Mouse (Mus musculus): ENCODE results near the gene St3gal6.

Gene St3gal6

GRCm38 (mm10) chr16:58523972-58524850, at the start of gene St3gal6:
TSS of gene St3gal6 (minus strand) at chr16:58524243.
- DNase-seq (ENCODE audit: low read depth, low spot score) = no peak

- no peak for DNase-seq (ENCODE audit: low read depth, low spot score)
Observed at GRCm38 (mm10) chr16:58570694-58571264, 46.7 kb upstream of the St3gal6 start.

- no peak for DNase-seq (ENCODE audit: low read depth, low spot score)
Observed at GRCm38 (mm10) chr16:58561196-58561595, 37.2 kb upstream of the St3gal6 start.

- no peak for DNase-seq (ENCODE audit: low read depth, low spot score)
Observed at GRCm38 (mm10) chr16:58556067-58556830, 32.2 kb upstream of the St3gal6 start.

DNA sequence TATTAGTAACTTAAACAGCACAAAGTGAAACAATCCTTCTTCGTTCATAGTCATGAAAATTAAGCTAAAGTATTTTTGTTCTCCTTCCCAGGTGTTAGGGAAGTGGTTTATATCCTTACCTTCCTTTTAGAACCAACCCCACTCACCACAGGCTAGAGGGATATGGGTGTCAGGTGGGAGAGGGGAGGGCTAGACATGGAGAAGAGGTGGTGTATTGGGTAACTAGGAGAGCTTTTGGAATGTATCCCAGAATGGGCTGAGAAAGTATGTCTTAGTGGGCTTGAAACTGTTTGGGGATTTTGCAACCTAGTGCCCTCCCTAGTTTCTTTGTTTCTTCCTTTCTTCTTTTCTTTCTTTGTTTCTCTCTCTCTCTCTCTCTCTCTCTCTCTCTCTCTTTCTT, 30.6 kb upstream of the St3gal6 start:
- no peak for DNase-seq (ENCODE audit: low read depth, low spot score)

DNA sequence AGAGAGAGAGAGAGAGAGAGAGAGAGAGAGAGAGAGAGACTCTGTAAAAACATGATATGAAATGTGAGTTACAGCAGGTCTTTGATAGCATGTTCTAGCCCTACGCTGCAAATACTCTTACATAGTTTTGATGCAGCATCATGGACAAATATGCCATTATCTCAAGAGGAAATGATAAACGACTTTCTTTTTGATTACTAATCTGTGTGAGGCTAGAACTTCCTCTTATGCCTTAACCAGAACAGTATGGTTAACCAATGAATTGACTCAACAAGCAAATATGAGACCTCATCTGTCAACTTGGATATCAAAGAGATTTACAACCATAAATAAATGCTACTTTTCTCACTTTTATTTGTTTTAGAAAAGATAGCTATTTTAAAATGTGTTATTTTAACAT, 24.0 kb upstream of the St3gal6 start:
- no peak for DNase-seq (ENCODE audit: low read depth, low spot score)

- DNase-seq (ENCODE audit: low read depth, low spot score) = no peak
Observed at GRCm38 (mm10) chr16:58546128-58546527, 22.1 kb upstream of the St3gal6 start.

DNA sequence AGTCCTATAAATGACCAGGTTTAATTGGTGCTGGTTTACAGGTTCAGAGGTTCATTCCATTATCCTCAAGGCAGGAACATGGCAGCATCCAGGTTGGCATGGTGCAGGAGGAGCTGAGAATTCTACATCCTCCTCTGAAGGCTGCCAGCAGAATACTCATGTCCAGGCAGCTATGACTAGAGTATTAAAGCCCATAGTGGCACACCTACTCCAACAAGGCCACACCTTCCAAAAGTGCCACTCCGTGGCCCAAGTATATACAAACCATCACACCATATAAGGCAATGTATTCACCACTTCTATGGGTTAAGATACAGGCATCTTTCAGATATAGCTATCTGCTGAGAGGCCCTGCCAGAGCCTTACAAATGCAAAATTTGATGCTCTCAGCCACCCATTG, 15.4 kb upstream of the St3gal6 start:
- DNase-seq (ENCODE audit: low read depth, low spot score) = no peak

- DNase-seq (ENCODE audit: low read depth, low spot score) = no peak
Observed at GRCm38 (mm10) chr16:58539011-58539410, 15.0 kb upstream of the St3gal6 start.

GRCm38 (mm10) chr16:58536076-58536475, 12.0 kb upstream of the St3gal6 start:
- no peak for DNase-seq (ENCODE audit: low read depth, low spot score)

- DNase-seq (ENCODE audit: low read depth, low spot score) = no peak
Observed at GRCm38 (mm10) chr16:58535236-58535635, 11.2 kb upstream of the St3gal6 start.

DNA sequence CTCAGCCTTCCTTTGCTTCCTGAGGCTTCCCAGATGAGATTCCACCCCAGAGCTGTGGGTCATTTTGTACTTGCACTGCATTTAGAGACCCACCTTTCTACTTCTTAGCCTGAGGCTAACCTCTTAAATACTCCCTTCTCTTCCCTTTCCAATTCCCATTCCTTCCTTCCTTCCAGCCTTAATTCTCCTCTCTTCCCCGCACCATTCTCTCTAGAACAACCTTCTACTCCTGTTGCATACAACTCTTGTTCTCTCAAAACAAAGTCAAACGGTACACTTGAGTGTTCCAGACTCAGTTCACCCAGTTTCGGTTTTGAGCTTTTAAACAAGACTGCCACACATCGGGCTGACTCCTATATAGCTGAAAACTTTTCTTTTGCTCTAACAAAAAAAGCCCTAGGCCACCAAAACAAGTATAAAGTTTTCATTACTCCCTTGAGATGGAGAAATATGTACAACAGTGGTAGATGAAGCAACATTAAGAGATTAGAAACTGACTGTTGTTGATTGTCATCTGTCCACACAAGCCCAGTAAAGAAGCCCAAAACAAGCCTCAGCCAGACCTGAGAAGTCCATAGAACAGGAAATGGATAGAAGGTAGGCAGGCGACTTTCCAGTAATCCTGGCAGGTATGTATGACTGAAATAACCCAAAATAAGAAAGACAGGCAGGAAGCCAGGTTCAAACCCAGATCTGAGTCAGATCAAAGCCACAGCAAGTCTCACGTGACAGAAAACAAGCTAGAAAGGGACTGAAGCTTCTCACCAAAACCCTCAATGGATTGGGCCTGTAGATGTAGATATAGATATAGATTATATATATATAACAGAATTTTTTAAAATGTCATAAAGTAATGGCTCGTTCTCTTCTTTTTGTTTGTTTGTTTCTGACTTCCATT, 10.5 kb upstream of the St3gal6 start:
- DNase-seq (ENCODE audit: low read depth, low spot score) = no peak

GRCm38 (mm10) chr16:58533742-58534141, 9.7 kb upstream of the St3gal6 start:
- no peak for DNase-seq (ENCODE audit: low read depth, low spot score)

GRCm38 (mm10) chr16:58533254-58533653, 9.2 kb upstream of the St3gal6 start:
- DNase-seq (ENCODE audit: low read depth, low spot score) = no peak

- no peak for DNase-seq (ENCODE audit: low read depth, low spot score)
Observed at GRCm38 (mm10) chr16:58532511-58532910, 8.5 kb upstream of the St3gal6 start.

DNA sequence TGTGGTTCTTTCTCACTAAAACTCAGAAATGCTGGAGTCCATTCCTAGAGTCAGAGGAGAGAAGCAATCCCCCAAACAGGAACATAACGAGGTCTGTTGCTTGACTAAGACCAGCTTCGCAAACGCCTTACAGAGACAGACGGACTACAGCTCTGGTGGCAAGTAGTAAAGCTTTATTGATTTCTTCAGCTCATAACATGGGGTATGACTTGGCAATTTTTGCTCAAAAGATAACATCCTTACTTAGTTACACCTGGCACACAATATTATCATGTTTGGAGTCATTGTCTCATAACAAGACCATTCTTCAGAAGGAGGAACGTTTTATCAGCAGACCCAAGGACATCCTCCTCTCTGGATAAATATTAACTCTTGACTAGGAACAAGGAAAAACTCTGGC, 3.8 kb upstream of the St3gal6 start:
- no peak for DNase-seq (ENCODE audit: low read depth, low spot score)

- no peak for DNase-seq (ENCODE audit: low read depth, low spot score)
Observed at GRCm38 (mm10) chr16:58526729-58527128, 2.7 kb upstream of the St3gal6 start.

DNA sequence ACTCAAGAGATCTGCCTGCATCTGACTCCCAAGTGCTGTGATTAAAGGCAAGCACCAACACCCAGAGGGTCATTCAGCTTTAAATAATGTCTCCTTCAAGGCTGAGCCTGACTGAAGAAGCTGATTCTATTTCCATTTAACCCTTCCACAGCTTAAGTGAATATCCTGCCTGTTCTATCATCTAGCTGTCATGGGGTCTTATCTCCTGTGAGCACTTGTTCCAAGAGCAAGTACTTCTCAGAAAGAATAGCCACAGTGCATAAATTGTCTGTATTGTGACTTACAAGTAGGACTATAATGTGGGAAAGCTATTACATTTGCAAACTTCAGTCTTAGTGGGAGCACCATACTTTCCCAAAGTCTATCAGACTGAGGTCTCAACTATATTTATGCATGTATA, 1.8 kb upstream of the St3gal6 start:
- no peak for DNase-seq (ENCODE audit: low read depth, low spot score)

- no peak for DNase-seq (ENCODE audit: low read depth, low spot score)
Observed at GRCm38 (mm10) chr16:58523044-58523859, 791 bp downstream of the St3gal6 start.

- no peak for DNase-seq (ENCODE audit: low read depth, low spot score)
Observed at GRCm38 (mm10) chr16:58522677-58523043, 1.4 kb downstream of the St3gal6 start.

DNA sequence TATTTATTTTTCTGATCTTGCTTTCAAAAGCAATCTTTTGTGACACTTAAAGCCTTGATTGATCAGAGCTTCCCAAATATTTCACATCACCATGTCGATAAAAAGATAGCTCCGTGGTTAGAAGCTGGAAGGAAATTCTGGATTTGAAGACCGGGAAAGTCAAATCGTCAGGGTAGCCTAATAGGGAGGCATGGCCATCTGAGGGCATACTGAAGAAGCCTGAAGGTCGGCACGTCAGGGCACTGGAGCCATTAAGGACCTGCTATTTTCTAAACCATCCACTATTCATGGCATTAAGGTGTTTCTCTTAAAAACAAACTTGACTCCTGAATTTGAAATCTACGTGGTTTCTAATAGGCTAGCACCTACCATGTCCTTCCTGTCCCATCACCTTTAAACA, 2.1 kb downstream of the St3gal6 start:
- DNase-seq (ENCODE audit: low read depth, low spot score) = no peak

Measured in brain, embryonic 18.5 days (tissue).